Mouse (Mus musculus): ENCODE measurements around the gene 1110065P20Rik. TPM values are rescaled to one million over a fixed set of nuclear protein-coding genes. Genes with fewer than 3 reads are reported as not detected.

The 1110065P20Rik gene
- polyA plus RNA-seq, 1 experiment: 14.7 TPM

DNA sequence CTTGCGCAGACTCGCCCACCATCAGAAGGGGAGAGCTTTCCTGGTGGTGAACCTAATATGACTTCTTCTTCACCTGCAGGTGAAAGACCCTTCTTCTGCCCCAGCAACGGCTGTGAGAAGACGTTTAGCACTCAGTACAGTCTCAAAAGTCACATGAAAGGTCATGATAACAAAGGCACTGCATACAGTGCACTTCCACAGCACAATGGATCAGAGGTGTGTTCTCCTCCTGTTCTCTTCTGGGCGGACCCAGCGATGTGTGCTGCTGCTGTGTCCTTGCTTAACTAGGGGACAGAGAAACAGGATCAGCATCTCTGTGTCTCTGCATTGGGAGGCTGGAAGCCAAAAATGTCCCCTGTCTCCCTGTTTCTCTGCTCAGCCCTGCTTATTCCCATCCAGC, 26.0 kb downstream of the 1110065P20Rik start:
- DNase-seq (ENCODE audit: low read depth in 1 of 2, low spot score in 2 of 2): no peak
- no peak for TF ChIP-seq CTCF (IDR thresholded peaks at IDR 0.05; ENCODE audit: extremely low read depth, insufficient read depth, insufficient read length, insufficient replicate concordance)
- no peak for TF ChIP-seq POLR2A (IDR thresholded peaks at IDR 0.05; ENCODE audit: low read depth, low read length)
- 95% methylated on average over 6 of the region's 6 CpGs for WGBS
- H3K36me3 ChIP-seq (ENCODE audit: control insufficient read depth, insufficient read depth, low read length): peaks cover 30% of the 10 kb centered on the region
- H3K27ac ChIP-seq (ENCODE audit: insufficient read depth, low read length): no peak overlapping the region
- no peaks in the 10 kb centered on the region for H3K4me1 ChIP-seq (ENCODE audit: control insufficient read depth, insufficient read depth, insufficient read length)
- H3K4me3 ChIP-seq (ENCODE audit: extremely low read depth, insufficient read depth, insufficient read length): no peak overlapping the region
- no peaks in the 10 kb centered on the region for H3K27me3 ChIP-seq (ENCODE audit: control insufficient read depth, insufficient read depth, low read length)

DNA sequence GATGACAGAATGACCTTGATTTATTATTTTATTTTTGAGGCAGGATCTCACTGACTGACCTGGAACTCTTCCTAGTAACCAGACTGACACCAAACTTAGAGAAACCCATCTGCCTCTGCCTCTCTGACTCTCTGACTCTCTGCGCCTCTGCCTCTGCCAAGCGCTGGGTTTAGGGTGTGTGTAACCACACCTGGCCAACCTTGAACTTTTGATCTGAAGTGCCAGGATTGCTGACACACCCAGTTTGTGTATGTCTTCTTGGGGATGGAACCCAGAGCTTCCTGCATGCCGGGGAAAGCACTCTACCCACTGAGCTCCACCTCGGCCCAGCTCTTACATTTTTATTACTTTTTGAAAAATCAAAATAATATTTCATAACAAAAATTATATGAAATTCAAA, 32.2 kb downstream of the 1110065P20Rik start:
- H3K36me3 ChIP-seq (ENCODE audit: control insufficient read depth, insufficient read depth, low read length): peaks cover 8% of the 10 kb centered on the region
- no peaks in the 10 kb centered on the region for H3K4me1 ChIP-seq (ENCODE audit: control insufficient read depth, insufficient read depth, insufficient read length)
- TF ChIP-seq CTCF (IDR thresholded peaks at IDR 0.05; ENCODE audit: extremely low read depth, insufficient read depth, insufficient read length, insufficient replicate concordance): no peak
- DNase-seq (ENCODE audit: low read depth in 1 of 2, low spot score in 2 of 2): no peak
- WGBS: 79% methylated on average over 4 of the region's 4 CpGs
- no peak overlapping the region for H3K27ac ChIP-seq (ENCODE audit: insufficient read depth, low read length)
- no peak overlapping the region for H3K4me3 ChIP-seq (ENCODE audit: extremely low read depth, insufficient read depth, insufficient read length)
- H3K27me3 ChIP-seq (ENCODE audit: control insufficient read depth, insufficient read depth, low read length): no peaks in the 10 kb centered on the region

DNA sequence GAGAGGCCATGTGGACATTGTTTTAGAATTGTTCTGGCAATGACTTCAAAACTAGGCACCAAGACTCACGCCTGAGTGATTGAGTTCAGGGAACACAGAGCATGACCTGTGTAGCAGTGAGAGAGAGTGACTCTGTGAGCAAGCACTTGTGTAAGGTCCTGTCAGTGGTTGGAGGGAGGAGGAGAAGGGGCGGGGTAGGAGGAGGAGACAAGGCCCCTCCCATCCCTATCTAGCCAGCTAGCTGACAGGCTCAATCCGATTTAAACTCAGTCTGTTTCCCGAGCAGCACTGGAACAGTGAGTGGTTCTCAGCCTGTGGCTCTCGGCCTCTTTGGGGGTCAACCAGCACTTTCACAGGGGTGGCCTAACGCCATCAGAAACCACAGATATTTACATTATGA, 33.2 kb downstream of the 1110065P20Rik start:
- peaks cover 8% of the 10 kb centered on the region for H3K36me3 ChIP-seq (ENCODE audit: control insufficient read depth, insufficient read depth, low read length)
- H3K4me1 ChIP-seq (ENCODE audit: control insufficient read depth, insufficient read depth, insufficient read length): no peaks in the 10 kb centered on the region
- TF ChIP-seq CTCF (IDR thresholded peaks at IDR 0.05; ENCODE audit: extremely low read depth, insufficient read depth, insufficient read length, insufficient replicate concordance) (no peak), POLR2A (IDR thresholded peaks at IDR 0.05; ENCODE audit: low read depth, low read length) (no peak)
- H3K4me3 ChIP-seq (ENCODE audit: extremely low read depth, insufficient read depth, insufficient read length): no peak overlapping the region
- WGBS: 58% methylated on average over 6 of the region's 6 CpGs
- H3K27ac ChIP-seq (ENCODE audit: insufficient read depth, low read length): no peak overlapping the region
- no peak for DNase-seq (ENCODE audit: low read depth in 1 of 2, low spot score in 2 of 2)
- no peaks in the 10 kb centered on the region for H3K27me3 ChIP-seq (ENCODE audit: control insufficient read depth, insufficient read depth, low read length)

DNA sequence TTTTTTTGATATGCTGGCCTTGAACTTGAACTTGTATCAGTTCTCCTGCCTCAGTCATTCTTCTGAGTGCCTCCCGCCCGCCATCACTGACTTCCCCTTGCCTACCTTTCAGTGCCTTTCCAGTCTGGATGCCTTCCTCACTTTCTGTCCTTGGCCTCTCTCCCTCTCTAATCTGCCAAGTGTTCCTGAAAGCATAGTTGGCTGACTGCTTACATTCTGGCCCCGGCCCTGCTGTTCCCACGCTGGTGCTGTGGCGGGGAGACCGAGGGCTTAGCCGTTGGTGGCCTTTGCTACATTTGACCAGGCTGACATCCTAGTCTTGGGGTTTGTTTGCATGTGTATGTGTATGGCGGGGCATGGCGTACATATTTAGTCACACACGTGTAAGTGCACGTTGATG, 35.1 kb downstream of the 1110065P20Rik start:
- no peak for DNase-seq (ENCODE audit: low read depth in 1 of 2, low spot score in 2 of 2)
- no peak overlapping the region for H3K4me3 ChIP-seq (ENCODE audit: extremely low read depth, insufficient read depth, insufficient read length)
- no peak for TF ChIP-seq CTCF (IDR thresholded peaks at IDR 0.05; ENCODE audit: extremely low read depth, insufficient read depth, insufficient read length, insufficient replicate concordance)
- TF ChIP-seq POLR2A (IDR thresholded peaks at IDR 0.05; ENCODE audit: low read depth, low read length): no peak
- no peak overlapping the region for H3K27ac ChIP-seq (ENCODE audit: insufficient read depth, low read length)
- no peaks in the 10 kb centered on the region for H3K4me1 ChIP-seq (ENCODE audit: control insufficient read depth, insufficient read depth, insufficient read length)
- peaks cover 1% of the 10 kb centered on the region; the same call in 1 of the 2 replicates for H3K36me3 ChIP-seq (ENCODE audit: control insufficient read depth, insufficient read depth, low read length)
- WGBS: 99% methylated on average over 11 of the region's 11 CpGs
- H3K27me3 ChIP-seq (ENCODE audit: control insufficient read depth, insufficient read depth, low read length): no peaks in the 10 kb centered on the region

DNA sequence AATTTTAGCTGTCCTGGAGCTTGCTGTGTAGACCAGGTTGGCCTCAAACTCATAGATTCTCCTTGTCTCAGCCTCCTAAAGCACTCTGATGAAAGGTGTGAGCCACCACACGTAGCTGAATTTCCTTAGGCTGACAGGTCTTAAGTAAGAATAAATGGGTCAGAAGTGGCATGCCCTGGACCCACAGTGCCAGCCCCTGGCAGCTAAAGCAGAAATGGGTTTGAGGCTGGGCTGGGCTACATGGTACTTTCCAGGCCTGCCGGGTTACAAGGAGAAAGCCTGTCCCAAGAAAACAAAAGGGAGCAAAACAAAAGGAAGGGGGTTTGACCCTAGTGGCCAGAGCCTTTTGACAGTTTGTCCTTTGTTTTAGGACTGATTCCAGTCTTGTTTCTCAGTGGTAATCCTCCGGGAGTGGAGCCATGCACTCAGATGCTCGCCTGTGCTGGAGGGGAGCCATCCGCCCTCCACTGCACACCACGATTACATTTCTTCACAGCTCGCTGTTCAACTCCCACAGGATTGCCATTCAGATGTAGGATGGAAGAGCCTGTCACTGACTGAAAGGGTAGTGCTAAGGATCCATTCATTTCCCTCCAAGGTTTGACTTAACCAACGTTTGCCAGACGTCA, 39.5 kb downstream of the 1110065P20Rik start:
- Histone ChIP-seq H3K27ac (ENCODE audit: insufficient read depth, low read length) (no peak overlapping the region), H3K4me1 (ENCODE audit: control insufficient read depth, insufficient read depth, insufficient read length) (no peaks in the 10 kb centered on the region), H3K36me3 (ENCODE audit: control insufficient read depth, insufficient read depth, low read length) (peaks cover 3% of the 10 kb centered on the region; the same call in 1 of the 2 replicates), H3K4me3 (ENCODE audit: extremely low read depth, insufficient read depth, insufficient read length) (no peak overlapping the region), H3K27me3 (ENCODE audit: control insufficient read depth, insufficient read depth, low read length) (no peaks in the 10 kb centered on the region)
- no peak for DNase-seq (ENCODE audit: low read depth in 1 of 2, low spot score in 2 of 2)
- TF ChIP-seq POLR2A (IDR thresholded peaks at IDR 0.05; ENCODE audit: low read depth, low read length) (no peak), CTCF (IDR thresholded peaks at IDR 0.05; ENCODE audit: extremely low read depth, insufficient read depth, insufficient read length, insufficient replicate concordance) (no peak)
- 86% methylated on average over 9 of the region's 9 CpGs for WGBS

DNA sequence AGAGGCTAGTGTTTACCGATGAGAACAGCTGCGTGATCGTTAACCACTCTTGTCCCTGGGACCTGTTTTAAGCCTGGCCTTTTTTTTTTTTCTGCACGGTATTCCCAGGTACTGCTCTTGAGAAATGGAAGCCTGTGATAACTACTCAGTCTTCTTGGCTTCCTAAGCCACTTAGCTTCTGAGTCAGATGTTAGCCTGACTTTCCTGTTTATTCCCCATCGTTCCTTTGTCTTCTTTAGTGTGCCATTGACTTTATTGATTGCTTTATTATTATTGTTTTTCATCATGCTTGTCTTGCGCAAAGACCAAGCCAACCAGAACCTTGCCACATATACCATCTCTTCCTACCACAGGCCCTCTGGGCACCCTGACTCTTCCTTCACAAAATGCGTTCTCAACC, 40.9 kb downstream of the 1110065P20Rik start:
- Histone ChIP-seq H3K27me3 (ENCODE audit: control insufficient read depth, insufficient read depth, low read length) (no peaks in the 10 kb centered on the region), H3K4me1 (ENCODE audit: control insufficient read depth, insufficient read depth, insufficient read length) (no peaks in the 10 kb centered on the region), H3K36me3 (ENCODE audit: control insufficient read depth, insufficient read depth, low read length) (peaks cover 10% of the 10 kb centered on the region), H3K4me3 (ENCODE audit: extremely low read depth, insufficient read depth, insufficient read length) (no peak overlapping the region), H3K27ac (ENCODE audit: insufficient read depth, low read length) (no peak overlapping the region)
- WGBS: 89% methylated on average over 7 of the region's 7 CpGs
- DNase-seq (ENCODE audit: low read depth in 1 of 2, low spot score in 2 of 2): no peak
- TF ChIP-seq CTCF (IDR thresholded peaks at IDR 0.05; ENCODE audit: extremely low read depth, insufficient read depth, insufficient read length, insufficient replicate concordance) (no peak), POLR2A (IDR thresholded peaks at IDR 0.05; ENCODE audit: low read depth, low read length) (no peak)

DNA sequence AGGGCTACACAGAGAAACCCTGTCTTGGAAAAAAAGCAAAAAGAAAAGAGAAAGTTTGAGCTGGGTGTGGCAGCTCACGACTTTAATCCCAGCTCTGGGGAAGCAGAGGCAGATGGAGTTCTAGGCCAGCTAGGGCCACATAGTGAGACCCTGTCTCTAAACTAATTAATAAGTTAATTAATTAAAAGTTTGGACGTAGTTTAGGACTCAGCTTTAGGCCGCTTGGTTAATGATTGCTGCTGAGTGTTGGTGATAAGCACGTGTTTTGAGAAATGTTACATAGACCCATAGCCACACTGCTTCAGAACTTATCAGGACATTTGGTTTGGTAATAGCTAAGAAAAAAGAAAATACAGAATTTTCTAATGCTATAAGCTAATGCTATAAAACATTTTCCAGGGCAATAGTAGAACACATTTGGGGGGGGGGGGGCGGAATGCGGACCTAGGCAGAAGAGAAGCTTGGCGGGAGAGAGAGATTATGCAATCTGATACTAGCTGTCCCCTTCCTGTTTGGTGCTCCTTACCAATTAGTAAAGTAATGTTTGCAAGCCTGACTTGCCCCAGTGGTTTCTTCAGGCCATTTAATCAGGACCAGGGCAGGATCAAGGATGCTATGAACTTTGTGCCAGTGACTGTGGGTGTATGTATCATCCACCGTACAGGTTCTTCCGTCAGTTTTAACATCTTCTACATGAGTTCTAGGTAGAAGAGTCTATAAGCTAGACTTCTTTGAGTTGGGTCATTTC, 41.7 kb downstream of the 1110065P20Rik start:
- no peak overlapping the region for H3K27ac ChIP-seq (ENCODE audit: insufficient read depth, low read length)
- H3K27me3 ChIP-seq (ENCODE audit: control insufficient read depth, insufficient read depth, low read length): no peaks in the 10 kb centered on the region
- WGBS: 84% methylated on average over 9 of the region's 9 CpGs
- peaks cover 12% of the 10 kb centered on the region for H3K36me3 ChIP-seq (ENCODE audit: control insufficient read depth, insufficient read depth, low read length)
- H3K4me3 ChIP-seq (ENCODE audit: extremely low read depth, insufficient read depth, insufficient read length): no peak overlapping the region
- DNase-seq (ENCODE audit: low read depth in 1 of 2, low spot score in 2 of 2): no peak
- H3K4me1 ChIP-seq (ENCODE audit: control insufficient read depth, insufficient read depth, insufficient read length): no peaks in the 10 kb centered on the region
- TF ChIP-seq POLR2A (IDR thresholded peaks at IDR 0.05; ENCODE audit: low read depth, low read length): no peak
- no peak for TF ChIP-seq CTCF (IDR thresholded peaks at IDR 0.05; ENCODE audit: extremely low read depth, insufficient read depth, insufficient read length, insufficient replicate concordance)
